Mouse (Mus musculus): Measurements from ENCODE around the gene Zcchc8.

GRCm38 (mm10) chr5:123694468-123694867, 26.4 kb downstream of the Zcchc8 start:
- TF ChIP-seq CTCF (IDR thresholded peaks at IDR 0.05; ENCODE audit: control insufficient read depth, insufficient read depth, low read length) (no peak), POLR2A (IDR thresholded peaks at IDR 0.05; ENCODE audit: borderline replicate concordance, control insufficient read depth, low read depth, low read length) (no peak)
